ENCODE assay signal across 8 mouse cellular contexts in the genomic region with DNA sequence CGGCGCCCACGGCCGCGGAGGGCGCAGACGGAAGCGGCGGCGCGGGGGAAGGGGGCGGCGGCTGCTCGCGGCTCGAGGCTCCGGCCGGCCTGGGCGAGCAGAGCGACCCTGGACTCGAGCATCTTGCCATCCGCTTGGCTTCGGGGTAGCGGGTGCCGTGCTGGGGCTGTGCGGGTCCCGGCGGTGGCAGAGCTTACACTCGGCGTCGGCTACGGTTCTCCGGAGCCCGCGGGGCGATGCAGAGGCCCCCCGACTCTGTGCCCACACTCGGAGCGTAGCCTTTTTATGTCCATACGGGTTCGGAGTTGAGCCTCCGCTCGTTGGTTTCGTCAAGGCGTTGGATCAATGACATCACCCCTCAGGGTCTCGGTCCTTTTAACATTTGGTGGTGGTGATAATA. TPM values are rescaled to one million over a fixed set of nuclear protein-coding genes. Genes with fewer than 3 reads are reported as not detected.
DNase-seq lines count a peak whose midpoint lies in the region; ATAC-seq and TF ChIP-seq lines count a peak whose summit lies in the region.

No protein-coding gene starts in this region.

- intact Hi-C loops in heart, postnatal 10 days (cut with DNase I) = no loop called here

- no peak for TF ChIP-seq EP300 in liver, embryonic 14.5 days (IDR thresholded peaks at IDR 0.05; ENCODE audit: low read depth)

- no peak for DNase-seq in heart, postnatal 10 days
- DNase-seq in forebrain, embryonic 11.5 days (ENCODE audit: low spot score) = peak; percentile 69
- no peak for DNase-seq in liver, embryonic 14.5 days (ENCODE audit: low read depth in 3 of 3, low spot score in 3 of 3)
- no peak for DNase-seq in ovary, postnatal 14 days (ENCODE audit: low spot score)

- no peaks in the 10 kb centered on the region for H3K27me3 ChIP-seq in heart, embryonic 14.5 days (ENCODE audit: control insufficient read depth, insufficient read depth, low read length)
- no peaks in the 10 kb centered on the region for H3K27me3 ChIP-seq in E14TG2a.4 (ENCODE audit: insufficient read depth, low read length)
- H3K27me3 ChIP-seq in forebrain, embryonic 11.5 days (ENCODE audit: control insufficient read depth, insufficient read depth, low read length) = no peaks in the 10 kb centered on the region
- no peaks in the 10 kb centered on the region for H3K27me3 ChIP-seq in liver, embryonic 14.5 days (ENCODE audit: control insufficient read depth, insufficient read depth, low read length)

- peak overlapping the region in 1 of 2 experiments; percentile 75; a peak in 2 of 4 replicates for H3K27ac ChIP-seq in heart, embryonic 14.5 days (replicated peaks in 1 of 2; ENCODE audit: control insufficient read depth in 1 of 2, insufficient read depth in 1 of 2, low read depth in 2 of 2, low read length in 2 of 2)
- peak overlapping the region; percentile 62; the same call in 1 of the 2 replicates for H3K27ac ChIP-seq in forebrain, embryonic 11.5 days (ENCODE audit: low read depth, low read length)
- no peak overlapping the region; the same call in 1 of the 2 replicates for H3K27ac ChIP-seq in liver, embryonic 14.5 days

- peak overlapping the region; percentile 77 for H3K4me2 ChIP-seq in heart, embryonic 14.5 days (ENCODE audit: low read length)
- peak overlapping the region; percentile 85 for H3K4me2 ChIP-seq in forebrain, embryonic 11.5 days (ENCODE audit: low read depth, low read length, severe bottlenecking)
- H3K4me2 ChIP-seq in liver, embryonic 14.5 days (ENCODE audit: low read depth) = peak overlapping the region; percentile 86

- H3K9me3 ChIP-seq in heart, embryonic 14.5 days (ENCODE audit: control insufficient read depth, low read length) = no peaks in the 10 kb centered on the region
- H3K9me3 ChIP-seq in E14TG2a.4 (ENCODE audit: low read length) = no peaks in the 10 kb centered on the region
- H3K9me3 ChIP-seq in forebrain, embryonic 11.5 days (ENCODE audit: control insufficient read depth, low read length) = no peaks in the 10 kb centered on the region
- no peaks in the 10 kb centered on the region for H3K9me3 ChIP-seq in liver, embryonic 14.5 days (ENCODE audit: control insufficient read depth, low read length)

- 0 out of 2 replicates have a peak, but pooled peaks have one; percentile 23 for ATAC-seq in heart, embryonic 14.5 days (ENCODE audit: insufficient number of reproducible peaks, insufficient read depth, low FRiP score, low read depth)
- ATAC-seq in forebrain, embryonic 11.5 days (replicated peaks; ENCODE audit: low FRiP score) = peak; percentile 36
- ATAC-seq in liver, embryonic 14.5 days (ENCODE audit: insufficient read depth) = peak; percentile 14; the same call in 1 of the 2 replicates
- no peak for ATAC-seq in activated CD4-positive, CD25-positive, alpha-beta regulatory T cell, adult 4 months
- ATAC-seq in monocyte, adult 5-6 weeks (replicated peaks; ENCODE audit: insufficient number of reproducible peaks, low FRiP score, low TSS enrichment, poor library complexity, severe bottlenecking) = no peak

- peak overlapping the region; percentile 96 for H3K9ac ChIP-seq in heart, embryonic 14.5 days (ENCODE audit: low read length)
- H3K9ac ChIP-seq in forebrain, embryonic 11.5 days (ENCODE audit: low read length) = peak overlapping the region; percentile 89
- peak overlapping the region; percentile 93 for H3K9ac ChIP-seq in liver, embryonic 14.5 days (replicated peaks)

- 1% methylated on average over 44 of the region's 46 CpGs for WGBS in heart, embryonic 14.5 days
- WGBS in forebrain, embryonic 11.5 days = under 1% methylated on average over 39 of the region's 46 CpGs
- under 1% methylated on average over 30 of the region's 46 CpGs for WGBS in liver, embryonic 14.5 days (ENCODE audit: insufficient replicate concordance)

- peaks cover 15 to 28% of the 10 kb centered on the region in 2 experiments for H3K4me1 ChIP-seq in heart, embryonic 14.5 days (ENCODE audit: control insufficient read depth in 2 of 2, insufficient read depth in 2 of 2, low read length in 2 of 2)
- peaks cover 71% of the 10 kb centered on the region for H3K4me1 ChIP-seq in E14TG2a.4 (replicated peaks; ENCODE audit: low read depth, low read length)
- peaks cover 21% of the 10 kb centered on the region for H3K4me1 ChIP-seq in forebrain, embryonic 11.5 days (replicated peaks; ENCODE audit: control insufficient read depth, insufficient read depth, low read length)
- peaks cover 5 to 31% of the 10 kb centered on the region in 2 experiments; a peak in 3 of 4 replicates for H3K4me1 ChIP-seq in liver, embryonic 14.5 days (replicated peaks; ENCODE audit: control insufficient read depth in 2 of 2, insufficient read depth in 2 of 2, low read length in 1 of 2)

- no peak for TF ChIP-seq CTCF in E14TG2a.4 (conservative IDR thresholded peaks at IDR 0.05; ENCODE audit: low read length)
- no peak for TF ChIP-seq CTCF in liver, embryonic 14.5 days (IDR thresholded peaks at IDR 0.05; ENCODE audit: low read depth)

- peak overlapping the region; percentile 80 to 92 for H3K4me3 ChIP-seq in heart, embryonic 14.5 days (ENCODE audit: control insufficient read depth in 1 of 2, insufficient read depth in 1 of 2, low read depth in 1 of 2, low read length in 2 of 2)
- H3K4me3 ChIP-seq in E14TG2a.4 (replicated peaks; ENCODE audit: low read length) = peak overlapping the region; percentile 90
- H3K4me3 ChIP-seq in forebrain, embryonic 11.5 days (ENCODE audit: low read depth, low read length) = peak overlapping the region; percentile 96
- peak overlapping the region; percentile 91 to 92 for H3K4me3 ChIP-seq in liver, embryonic 14.5 days (ENCODE audit: insufficient read depth in 1 of 2, low read depth in 2 of 2, low read length in 2 of 2)

- peaks cover 37% of the 10 kb centered on the region for H3K36me3 ChIP-seq in heart, embryonic 14.5 days (ENCODE audit: control insufficient read depth, insufficient read depth, low read length)
- H3K36me3 ChIP-seq in E14TG2a.4 (ENCODE audit: insufficient read depth, low read length) = peaks cover 43% of the 10 kb centered on the region
- H3K36me3 ChIP-seq in forebrain, embryonic 11.5 days (ENCODE audit: control insufficient read depth, insufficient read depth, low read length) = peaks cover 12% of the 10 kb centered on the region
- H3K36me3 ChIP-seq in liver, embryonic 14.5 days (replicated peaks; ENCODE audit: control insufficient read depth, insufficient read depth, low read depth) = peaks cover 38% of the 10 kb centered on the region

RNA-seq across cellular contexts. Expression of gene Gcn1l1, which starts 0.3 kb away (rescaled TPM):
- polyA plus RNA-seq in heart, embryonic 14.5 days (2014; fragmentation: Nextera tagmentation; extraction: Ambion mirVana) = 25.2 and 26.3 TPM in 2 replicates
- 10 to 100 TPM; 47.2 to 51.7 TPM for total RNA-seq in heart, postnatal 10 days (2021)
- 54.8 and 62.4 TPM in 2 replicates for polyA plus RNA-seq in forebrain, embryonic 11.5 days (2014; fragmentation: Nextera tagmentation; extraction: Ambion mirVana)
- 11.4 and 11.8 TPM in 2 replicates for polyA plus RNA-seq in liver, embryonic 14.5 days (2012; rRNA removed)
- 14.4 and 14.8 TPM in 2 replicates for polyA plus RNA-seq in liver, embryonic 14.5 days (2014; fragmentation: Nextera tagmentation; extraction: Ambion mirVana)
- 10 to 100 TPM; 22.2 to 30.6 TPM for polyA plus RNA-seq in activated CD4-positive, CD25-positive, alpha-beta regulatory T cell, adult 4 months (2017; shearing (Covaris generic))
- 16.9 to 37.5 TPM (median 22.8 TPM) in 3 replicates for total RNA-seq in monocyte, adult 5-6 weeks (2017)

RNA-seq across cellular contexts. Expression of gene Rplp0, which starts 6.1 kb away (rescaled TPM):
- 1,183 and 1,268 TPM in 2 replicates for polyA plus RNA-seq in heart, embryonic 14.5 days (2014; fragmentation: Nextera tagmentation; extraction: Ambion mirVana)
- 100 to 1,000 TPM; 788 to 793 TPM for total RNA-seq in heart, postnatal 10 days (2021)
- polyA plus RNA-seq in forebrain, embryonic 11.5 days (2014; fragmentation: Nextera tagmentation; extraction: Ambion mirVana) = 1,156 and 1,197 TPM in 2 replicates
- polyA plus RNA-seq in liver, embryonic 14.5 days (2012; rRNA removed) = 1,933 and 2,132 TPM in 2 replicates
- polyA plus RNA-seq in liver, embryonic 14.5 days (2014; fragmentation: Nextera tagmentation; extraction: Ambion mirVana) = 1,503 and 1,567 TPM in 2 replicates
- polyA plus RNA-seq in activated CD4-positive, CD25-positive, alpha-beta regulatory T cell, adult 4 months (2017; shearing (Covaris generic)) = 1,000 to 10,000 TPM; 4,414 to 4,537 TPM
- total RNA-seq in monocyte, adult 5-6 weeks (2017) = 991 to 1,396 TPM (median 1,306 TPM) in 3 replicates

RNA-seq across cellular contexts. Expression of gene Pxn, which starts 58.9 kb away (rescaled TPM):
- polyA plus RNA-seq in heart, embryonic 14.5 days (2014; fragmentation: Nextera tagmentation; extraction: Ambion mirVana) = 14.4 and 19.1 TPM in 2 replicates
- total RNA-seq in heart, postnatal 10 days (2021) = 10 to 100 TPM; 58.9 to 64.7 TPM
- 11.9 and 12.3 TPM in 2 replicates for polyA plus RNA-seq in forebrain, embryonic 11.5 days (2014; fragmentation: Nextera tagmentation; extraction: Ambion mirVana)
- 12.9 and 13.7 TPM in 2 replicates for polyA plus RNA-seq in liver, embryonic 14.5 days (2012; rRNA removed)
- 4.8 and 5.6 TPM in 2 replicates for polyA plus RNA-seq in liver, embryonic 14.5 days (2014; fragmentation: Nextera tagmentation; extraction: Ambion mirVana)
- 10 to 100 TPM; 14.5 to 21.0 TPM for polyA plus RNA-seq in activated CD4-positive, CD25-positive, alpha-beta regulatory T cell, adult 4 months (2017; shearing (Covaris generic))
- 85.9 to 113 TPM (median 106 TPM) in 3 replicates for total RNA-seq in monocyte, adult 5-6 weeks (2017)

Comparison
In these comparisons a context has a peak if more than half of its experiments do, and no peak if none do; other contexts are left out.
1. ATAC-seq: peak in heart, embryonic 14.5 days (single experiment), forebrain, embryonic 11.5 days (single experiment) and liver, embryonic 14.5 days (single experiment); none in activated CD4-positive, CD25-positive, alpha-beta regulatory T cell, adult 4 months (single experiment) and monocyte, adult 5-6 weeks (single experiment).
2. Peak in every context shown above with its lines, with median percentiles within 50 percentile points of each other: H3K4me2 ChIP-seq, H3K4me3 ChIP-seq and H3K9ac ChIP-seq.